Mouse (Mus musculus): ENCODE data around the gene Rpl36a. TPM values are rescaled to one million over a fixed set of nuclear protein-coding genes. Genes with fewer than 3 reads are reported as not detected.

Gene Rpl36a
- 544 and 949 TPM in 2 replicates for polyA plus RNA-seq (2015; fragmentation: Nextera tagmentation; extraction: Ambion mirVana)

DNA sequence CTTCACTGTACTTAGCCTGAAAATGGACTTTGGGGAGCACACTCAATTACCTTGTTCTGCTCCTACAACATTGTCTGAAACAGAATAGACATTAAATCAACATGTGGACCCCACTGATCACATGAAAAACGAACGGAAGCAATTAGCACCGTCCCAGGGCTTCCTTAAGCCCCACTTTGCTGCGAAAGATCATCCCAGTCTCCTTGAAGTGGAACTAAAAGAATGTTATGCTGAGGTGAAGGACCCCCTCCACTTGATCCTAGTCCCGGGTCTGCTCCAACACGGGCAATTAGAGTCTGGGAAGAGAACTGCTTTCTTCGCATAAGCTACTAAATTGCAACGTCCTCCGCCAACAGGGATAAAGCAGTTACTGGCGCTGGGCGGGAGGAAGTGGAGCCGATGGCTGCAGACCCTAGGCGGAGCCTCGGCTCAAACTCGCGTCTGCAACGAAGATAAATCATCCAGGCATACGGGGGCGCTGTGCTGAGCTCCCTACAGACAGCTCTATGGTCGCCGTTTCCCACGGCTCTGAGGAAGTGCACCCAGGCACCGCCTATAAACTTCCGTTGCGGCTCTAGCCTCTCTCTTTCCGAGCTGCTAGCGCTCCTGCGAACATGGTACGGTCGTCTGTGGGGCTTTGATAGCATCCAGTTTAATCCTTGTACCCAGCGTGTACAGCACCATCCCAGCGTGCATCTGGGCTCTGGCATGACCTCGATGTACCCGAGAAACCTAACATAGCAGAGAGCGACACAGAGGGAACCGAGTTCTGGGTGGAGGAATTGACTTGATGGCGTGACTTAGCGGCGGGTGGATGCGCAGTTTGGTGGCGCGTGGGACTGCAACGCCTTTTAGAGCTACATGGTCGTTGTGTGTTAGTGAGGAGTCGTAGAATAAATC, at the start of gene Rpl36a:
Gene Rpl36a, plus strand, starts transcription at position 552 of the 900 bp plus-strand sequence.

DNA sequence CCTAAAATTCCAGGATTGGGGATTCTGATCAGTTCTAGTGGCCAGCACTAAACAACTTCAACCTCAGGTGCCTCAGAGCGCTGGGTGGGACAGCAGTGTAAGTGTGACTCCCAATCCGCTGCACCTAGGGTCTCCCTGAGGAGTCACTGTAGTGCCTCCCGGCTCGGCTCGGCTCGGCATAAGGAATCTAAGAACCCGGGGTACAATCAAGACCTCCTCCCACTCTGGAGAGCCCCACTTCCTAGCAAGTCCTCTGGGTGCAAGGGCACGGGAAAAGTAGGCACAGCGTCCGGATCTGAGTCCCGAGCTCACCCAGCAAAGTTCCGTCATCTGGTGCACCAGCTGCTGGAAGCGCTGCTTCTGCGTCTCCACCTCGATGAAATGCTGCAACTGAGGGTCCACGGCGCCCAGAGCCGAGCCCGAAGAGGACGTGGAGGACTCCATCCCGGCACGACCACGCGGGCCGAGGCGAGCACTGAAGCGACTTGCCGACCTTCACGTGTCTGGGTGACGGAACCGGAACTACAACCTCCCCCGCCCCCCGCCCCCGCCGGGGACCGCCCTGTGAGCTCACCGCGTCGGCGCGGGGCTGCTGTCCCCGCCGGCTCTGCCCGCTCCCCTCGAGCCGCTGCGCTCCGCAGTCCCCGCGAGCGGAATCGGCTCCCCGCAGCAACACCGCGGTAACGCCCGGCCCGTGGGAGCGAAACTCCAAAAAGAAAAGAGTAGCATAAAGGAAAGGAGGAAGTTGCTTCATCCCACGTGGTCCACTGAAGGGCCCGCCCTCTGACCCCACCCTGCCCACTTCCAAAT, 44.1 kb upstream of the Rpl36a start, which contains the start of gene Timm8a1:
Gene Timm8a1, minus strand, starts transcription at position 721 of the 810 bp plus-strand sequence.

DNA sequence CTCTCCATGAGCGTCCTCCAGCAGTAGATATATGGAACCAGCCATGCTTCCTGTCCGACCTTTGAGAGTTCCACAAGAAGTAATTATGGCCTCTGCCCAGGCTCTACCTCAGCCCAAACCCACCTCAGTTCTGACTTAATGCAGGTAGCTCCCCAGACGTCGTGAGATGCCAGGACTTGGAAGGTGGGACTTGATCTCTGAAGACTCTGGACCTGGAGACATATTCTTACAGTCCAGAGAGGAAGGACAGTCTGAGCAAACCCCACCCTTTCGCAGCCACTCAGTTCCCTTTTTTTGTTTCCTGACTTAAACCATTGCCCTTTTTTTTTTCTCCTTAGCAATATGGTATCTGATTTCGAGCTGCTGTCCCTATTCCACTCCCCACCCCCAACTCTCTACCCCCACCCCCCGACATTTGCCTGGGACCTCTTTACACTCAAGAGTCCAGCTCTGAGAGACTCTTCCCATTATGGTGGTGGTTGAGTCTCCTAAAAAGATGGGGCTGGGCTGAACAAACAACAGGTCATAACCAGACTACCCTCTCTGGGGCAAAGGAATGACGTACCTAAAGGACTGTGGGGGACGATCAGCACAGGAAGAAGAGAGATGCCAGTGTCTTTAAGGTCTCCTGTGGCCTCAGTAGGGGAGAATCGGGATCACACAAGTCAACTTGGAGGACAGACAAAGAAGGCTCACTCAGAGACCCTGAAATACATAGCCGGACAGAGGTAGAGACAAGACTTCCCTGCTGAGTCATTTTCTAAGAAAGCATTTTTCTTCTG, 2.4 kb upstream of the Rpl36a start, which contains the start of gene Btk:
Gene Btk, minus strand, starts transcription at position 683 of the 782 bp plus-strand sequence.

DNA sequence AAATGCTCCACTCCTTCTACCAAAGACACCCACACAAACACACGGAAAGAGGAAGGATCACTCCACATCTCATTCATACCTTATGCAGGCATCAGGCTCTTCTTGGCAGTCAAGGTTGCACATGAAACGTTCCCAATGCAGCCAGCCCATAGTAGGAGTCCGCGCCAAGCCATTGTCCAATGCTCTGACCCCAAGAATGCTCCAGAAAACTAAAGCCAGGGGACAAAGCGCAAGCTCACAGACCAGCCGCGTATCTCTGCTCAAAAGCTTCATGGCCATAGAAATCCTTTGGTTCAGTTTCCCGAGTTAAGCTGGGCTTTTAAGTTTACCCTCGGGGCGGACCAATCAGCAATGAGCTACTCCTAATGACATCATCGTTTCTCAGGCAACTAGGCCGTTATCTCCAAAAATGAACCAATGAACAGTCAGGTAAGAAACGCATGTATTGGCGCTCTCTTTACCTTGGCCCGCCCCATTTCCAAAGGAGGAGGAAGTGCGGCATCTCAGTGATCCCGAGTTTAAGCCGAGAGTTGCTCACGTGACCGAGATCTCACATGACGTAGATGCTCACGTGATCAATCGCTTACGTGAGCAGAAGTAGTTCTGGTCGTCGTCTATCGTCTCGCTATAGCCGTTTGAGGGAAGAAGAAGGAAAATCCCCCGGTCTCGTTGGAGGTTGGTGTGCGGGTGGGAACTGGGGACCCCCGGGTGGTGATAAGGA, 15.4 kb downstream of the Rpl36a start, which contains the start of the genes Gla and Hnrnph2:
Gene Gla, minus strand, starts transcription at position 467 of the 721 bp plus-strand sequence.
Gene Hnrnph2, plus strand, starts transcription at position 521 of the 721 bp plus-strand sequence.

Other genes starting within 250 kb of the Rpl36a start
- gene Drp2, start 181.1 kb upstream of the Rpl36a start, polyA plus RNA-seq (2015; fragmentation: Nextera tagmentation; extraction: Ambion mirVana): 0.21 and 0.58 TPM in 2 replicates
- 0.13 TPM in 1 of 2 replicates, not detected in the other for gene Taf7l, start 109.2 kb upstream of the Rpl36a start, polyA plus RNA-seq (2015; fragmentation: Nextera tagmentation; extraction: Ambion mirVana)
- 116 and 140 TPM in 2 replicates for gene Timm8a1, start 43.8 kb upstream of the Rpl36a start, polyA plus RNA-seq (2015; fragmentation: Nextera tagmentation; extraction: Ambion mirVana)
- gene Btk, start 2.1 kb upstream of the Rpl36a start, polyA plus RNA-seq (2015; fragmentation: Nextera tagmentation; extraction: Ambion mirVana): 1.8 and 3.5 TPM in 2 replicates
- 5.0 and 8.1 TPM in 2 replicates for gene Gla, start 15.5 kb downstream of the Rpl36a start, polyA plus RNA-seq (2015; fragmentation: Nextera tagmentation; extraction: Ambion mirVana)
- 55.6 and 69.5 TPM in 2 replicates for gene Hnrnph2, start 15.5 kb downstream of the Rpl36a start, polyA plus RNA-seq (2015; fragmentation: Nextera tagmentation; extraction: Ambion mirVana)
- gene Armcx4, start 100.9 kb downstream of the Rpl36a start, polyA plus RNA-seq (2015; fragmentation: Nextera tagmentation; extraction: Ambion mirVana): 2.3 and 2.6 TPM in 2 replicates
- gene Armcx1, start 132.3 kb downstream of the Rpl36a start, polyA plus RNA-seq (2015; fragmentation: Nextera tagmentation; extraction: Ambion mirVana): 30.1 and 31.9 TPM in 2 replicates
- gene Armcx6, start 165.8 kb downstream of the Rpl36a start, polyA plus RNA-seq (2015; fragmentation: Nextera tagmentation; extraction: Ambion mirVana): 21.0 and 22.7 TPM in 2 replicates
- 50.8 and 53.6 TPM in 2 replicates for gene Armcx3, start 170.9 kb downstream of the Rpl36a start, polyA plus RNA-seq (2015; fragmentation: Nextera tagmentation; extraction: Ambion mirVana)
- 36.8 and 38.4 TPM in 2 replicates for gene Armcx2, start 223.6 kb downstream of the Rpl36a start, polyA plus RNA-seq (2015; fragmentation: Nextera tagmentation; extraction: Ambion mirVana)